Mouse (Mus musculus): Measurements from ENCODE around the gene Olfr713. TPM values are rescaled to one million over a fixed set of nuclear protein-coding genes. Genes with fewer than 3 reads are reported as not detected.

Gene Olfr713
- polyA plus RNA-seq (2016; fragmentation: Nextera tagmentation; extraction: Ambion mirVana) = not detected in 2 replicates

DNA sequence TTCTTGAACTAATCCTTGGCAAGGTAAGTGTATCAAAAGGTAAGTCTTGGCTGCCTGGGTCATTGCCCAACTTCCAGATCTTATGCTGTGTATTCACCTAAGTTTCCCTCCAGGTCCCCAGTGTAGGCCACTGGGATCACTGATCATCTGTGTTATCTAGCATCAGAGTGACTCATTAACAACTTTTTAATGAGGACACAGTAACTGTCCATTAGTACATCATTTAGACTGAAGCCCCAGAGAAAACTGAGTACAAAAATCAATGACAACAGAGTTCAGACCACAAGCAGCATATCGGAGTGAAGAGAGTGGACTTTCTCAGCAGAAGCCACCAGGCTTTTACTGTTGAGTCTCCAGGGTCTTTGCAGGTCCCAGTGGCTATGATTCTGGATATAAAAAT, at the start of gene Olfr713:
TSS of gene Olfr713 (plus strand) at position 301 of the 400 bp plus-strand sequence.
- Histone ChIP-seq H3K4me1 (no peaks in the 10 kb centered on the region), H3K9ac (no peak within 1 kb of the TSS), H3K27ac (no peak within 1 kb of the TSS), H3K36me3 (no peaks in the 10 kb centered on the region), H3K4me3 (no peak within 1 kb of the TSS), H3K4me2 (no peak within 1 kb of the TSS), H3K9me3 (replicated peaks) (no peaks in the 10 kb centered on the region), H3K27me3 (replicated peaks) (no peaks in the 10 kb centered on the region)
- no peak for ATAC-seq
- 71% methylated on average over 1 of the region's 1 CpGs for WGBS (ENCODE audit: insufficient replicate concordance)

- 82% methylated on average over 3 of the region's 3 CpGs for WGBS (ENCODE audit: insufficient replicate concordance)
- Histone ChIP-seq H3K4me2 (no peak overlapping the region), H3K4me1 (no peaks in the 10 kb centered on the region), H3K9ac (no peak overlapping the region), H3K36me3 (no peaks in the 10 kb centered on the region), H3K27ac (no peak overlapping the region), H3K27me3 (replicated peaks) (no peaks in the 10 kb centered on the region), H3K9me3 (replicated peaks) (no peaks in the 10 kb centered on the region), H3K4me3 (no peak overlapping the region)
- no peak for ATAC-seq
Measured at GRCm38 (mm10) chr7:106985236-106985635, 45.7 kb upstream of the Olfr713 start.

- no peaks in the 10 kb centered on the region for H3K36me3 ChIP-seq
- no peak for ATAC-seq
- no peaks in the 10 kb centered on the region for H3K9me3 ChIP-seq (replicated peaks)
- no peak overlapping the region for H3K27ac ChIP-seq
- H3K4me3 ChIP-seq = no peak overlapping the region
- H3K4me2 ChIP-seq = no peak overlapping the region
- H3K4me1 ChIP-seq = no peaks in the 10 kb centered on the region
- H3K9ac ChIP-seq = no peak overlapping the region
- WGBS (ENCODE audit: insufficient replicate concordance) = 79% methylated on average over 7 of the region's 7 CpGs
- no peaks in the 10 kb centered on the region for H3K27me3 ChIP-seq (replicated peaks)
Measured at GRCm38 (mm10) chr7:107000798-107001197, 30.2 kb upstream of the Olfr713 start.

GRCm38 (mm10) chr7:107004169-107004568, 26.8 kb upstream of the Olfr713 start:
- no peak for ATAC-seq
- Histone ChIP-seq H3K4me1 (no peaks in the 10 kb centered on the region), H3K27ac (no peak overlapping the region), H3K4me3 (no peak overlapping the region), H3K36me3 (no peaks in the 10 kb centered on the region), H3K27me3 (replicated peaks) (no peaks in the 10 kb centered on the region), H3K9me3 (replicated peaks) (no peaks in the 10 kb centered on the region), H3K4me2 (no peak overlapping the region), H3K9ac (no peak overlapping the region)
- 12% methylated on average over 3 of the region's 3 CpGs for WGBS (ENCODE audit: insufficient replicate concordance)

- no peak within 1 kb of the TSS for H3K4me3 ChIP-seq
- H3K4me1 ChIP-seq = no peaks in the 10 kb centered on the region
- H3K27ac ChIP-seq = no peak within 1 kb of the TSS
- no peak for ATAC-seq
- no peak within 1 kb of the TSS for H3K4me2 ChIP-seq
- no peaks in the 10 kb centered on the region for H3K36me3 ChIP-seq
- H3K9ac ChIP-seq = no peak within 1 kb of the TSS
- H3K27me3 ChIP-seq (replicated peaks) = no peaks in the 10 kb centered on the region
- H3K9me3 ChIP-seq (replicated peaks) = no peaks in the 10 kb centered on the region
- 36% methylated on average over 1 of the region's 1 CpGs for WGBS (ENCODE audit: insufficient replicate concordance)
Measured at GRCm38 (mm10) chr7:107005972-107006371, 25.0 kb upstream of the Olfr713 start, which contains the start of gene Olfr2. TSS of gene Olfr2 (minus strand) at chr7:107006072.

DNA sequence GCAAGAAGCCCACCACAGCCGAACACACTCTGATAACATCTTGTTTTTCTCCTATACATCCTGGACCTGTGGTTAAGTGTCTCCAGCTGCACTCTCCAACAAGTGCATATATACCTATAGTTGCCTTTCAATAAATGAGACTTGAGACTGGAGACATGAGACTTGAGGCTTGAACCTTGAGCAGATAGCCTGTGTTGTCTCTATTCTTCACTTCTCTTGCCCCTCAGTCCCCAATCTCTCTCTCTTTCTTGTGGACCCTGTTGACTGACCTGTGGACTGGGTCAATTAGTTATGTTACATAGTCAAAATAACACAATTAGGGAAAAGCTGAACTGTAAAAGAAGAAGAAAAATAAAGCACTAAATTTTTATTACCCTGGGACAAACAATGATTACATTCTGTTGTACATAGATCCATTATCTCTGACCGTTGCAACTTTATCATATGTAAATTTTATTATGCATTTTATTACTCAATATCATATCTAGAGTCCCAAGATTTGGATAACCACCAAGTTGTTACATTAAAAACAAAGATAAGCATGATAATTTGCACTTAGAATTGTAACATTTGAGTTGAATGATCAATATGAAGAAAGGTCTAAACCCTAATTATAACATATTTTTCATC, 9.1 kb downstream of the Olfr713 start:
- Histone ChIP-seq H3K27me3 (replicated peaks) (no peaks in the 10 kb centered on the region), H3K4me1 (no peaks in the 10 kb centered on the region), H3K27ac (no peak overlapping the region), H3K4me3 (no peak overlapping the region), H3K9me3 (replicated peaks) (no peaks in the 10 kb centered on the region), H3K36me3 (no peaks in the 10 kb centered on the region), H3K9ac (no peak overlapping the region), H3K4me2 (no peak overlapping the region)
- WGBS (ENCODE audit: insufficient replicate concordance) = 38% methylated on average over 2 of the region's 2 CpGs
- no peak for ATAC-seq

DNA sequence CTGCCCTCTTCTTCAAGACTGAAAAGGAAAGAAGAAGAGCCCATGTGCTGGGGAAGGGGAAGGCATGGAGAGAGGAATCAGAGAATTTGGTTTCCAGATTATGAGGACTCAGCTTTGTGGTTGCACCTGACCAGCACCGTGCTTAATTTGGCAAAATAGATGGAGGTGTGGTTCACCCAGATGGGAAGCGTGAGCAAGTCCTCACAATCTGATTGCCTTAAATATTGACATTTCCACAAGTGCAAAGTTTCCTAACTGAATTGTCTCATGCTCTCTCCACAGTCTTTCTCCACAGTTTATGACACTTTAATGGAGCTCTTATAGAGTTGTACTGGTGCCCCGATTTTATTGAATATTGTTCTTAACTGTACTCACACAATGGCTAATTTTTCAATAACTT, 12.2 kb downstream of the Olfr713 start:
- ATAC-seq = no peak
- no peak overlapping the region for H3K27ac ChIP-seq
- H3K4me1 ChIP-seq = no peaks in the 10 kb centered on the region
- no peaks in the 10 kb centered on the region for H3K36me3 ChIP-seq
- H3K4me2 ChIP-seq = no peak overlapping the region
- no peak overlapping the region for H3K9ac ChIP-seq
- no peaks in the 10 kb centered on the region for H3K27me3 ChIP-seq (replicated peaks)
- 68% methylated on average over 3 of the region's 3 CpGs for WGBS (ENCODE audit: insufficient replicate concordance)
- no peak overlapping the region for H3K4me3 ChIP-seq
- H3K9me3 ChIP-seq (replicated peaks) = no peaks in the 10 kb centered on the region

- Histone ChIP-seq H3K4me2 (no peak overlapping the region), H3K9me3 (replicated peaks) (no peaks in the 10 kb centered on the region), H3K27ac (no peak overlapping the region), H3K9ac (no peak overlapping the region), H3K36me3 (no peaks in the 10 kb centered on the region), H3K4me1 (no peaks in the 10 kb centered on the region), H3K27me3 (replicated peaks) (no peaks in the 10 kb centered on the region), H3K4me3 (no peak overlapping the region)
- no peak for ATAC-seq
- WGBS (ENCODE audit: insufficient replicate concordance) = 46% methylated on average over 1 of the region's 1 CpGs
Measured at GRCm38 (mm10) chr7:107044407-107044806, 13.4 kb downstream of the Olfr713 start.

- no peak overlapping the region for H3K4me3 ChIP-seq
- under 1% methylated on average over 5 of the region's 5 CpGs for WGBS (ENCODE audit: insufficient replicate concordance)
- no peak overlapping the region for H3K4me2 ChIP-seq
- no peak overlapping the region for H3K27ac ChIP-seq
- H3K36me3 ChIP-seq = no peaks in the 10 kb centered on the region
- no peaks in the 10 kb centered on the region for H3K9me3 ChIP-seq (replicated peaks)
- no peak overlapping the region for H3K9ac ChIP-seq
- H3K4me1 ChIP-seq = no peaks in the 10 kb centered on the region
- ATAC-seq = no peak
- H3K27me3 ChIP-seq (replicated peaks) = no peaks in the 10 kb centered on the region
Measured at GRCm38 (mm10) chr7:107045833-107046232, 14.9 kb downstream of the Olfr713 start.

DNA sequence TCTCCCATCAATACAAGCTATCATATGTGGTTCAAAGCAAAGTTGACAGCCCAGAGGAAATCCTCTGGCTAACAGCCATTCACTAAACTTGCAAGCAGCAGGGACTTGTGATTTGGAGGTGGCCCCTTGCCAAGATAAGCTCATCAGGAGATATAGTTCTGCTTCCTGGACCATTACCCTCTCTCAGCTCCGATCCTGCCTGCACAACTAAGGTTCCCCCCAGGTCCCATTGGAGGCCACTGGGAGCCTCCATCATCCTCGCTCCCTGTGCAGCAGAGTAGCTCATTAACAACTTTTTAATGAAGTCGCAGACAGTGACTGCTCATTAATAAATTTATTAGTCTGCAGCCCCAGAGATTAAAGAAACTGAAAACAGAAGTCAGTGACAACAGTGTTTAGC, 16.6 kb downstream of the Olfr713 start:
- ATAC-seq = no peak
- Histone ChIP-seq H3K9me3 (replicated peaks) (no peaks in the 10 kb centered on the region), H3K4me2 (no peak overlapping the region), H3K27me3 (replicated peaks) (no peaks in the 10 kb centered on the region), H3K36me3 (no peaks in the 10 kb centered on the region), H3K4me3 (no peak overlapping the region), H3K4me1 (no peaks in the 10 kb centered on the region), H3K27ac (no peak overlapping the region), H3K9ac (no peak overlapping the region)
- WGBS (ENCODE audit: insufficient replicate concordance) = 36% methylated on average over 3 of the region's 3 CpGs

GRCm38 (mm10) chr7:107070681-107071080, 39.7 kb downstream of the Olfr713 start, which contains the start of gene Olfr714:
TSS of gene Olfr714 (plus strand) at chr7:107070981.
- 79% methylated on average over 2 of the region's 2 CpGs for WGBS (ENCODE audit: insufficient replicate concordance)
- Histone ChIP-seq H3K4me1 (no peaks in the 10 kb centered on the region), H3K27ac (no peak within 1 kb of the TSS), H3K4me2 (no peak within 1 kb of the TSS), H3K36me3 (no peaks in the 10 kb centered on the region), H3K9ac (no peak within 1 kb of the TSS), H3K4me3 (no peak within 1 kb of the TSS), H3K27me3 (replicated peaks) (no peaks in the 10 kb centered on the region), H3K9me3 (replicated peaks) (no peaks in the 10 kb centered on the region; the same call in 1 of the 2 replicates)
- no peak for ATAC-seq

Data from liver, embryonic 12.5 days (tissue).